Mouse (Mus musculus) A20 (cell line): ENCODE results near the gene Cacna1c.

Experiments
- DNase-seq: peaks from one replicate; pipeline ENCODE4 v3.0.0-alpha.2; 2011; ENCODE audit warnings: low read depth, low spot score

The Cacna1c gene

GRCm38 (mm10) chr6:118758290-118758907, 437.8 kb downstream of the Cacna1c start:
- no peak for DNase-seq

- DNase-seq, result no peak
Observed at GRCm38 (mm10) chr6:118757533-118758289, 438.5 kb downstream of the Cacna1c start.

- DNase-seq, result no peak
Observed at GRCm38 (mm10) chr6:118756511-118756910, 439.7 kb downstream of the Cacna1c start.

- no peak for DNase-seq
Observed at GRCm38 (mm10) chr6:118755768-118756167, 440.4 kb downstream of the Cacna1c start.

GRCm38 (mm10) chr6:118754439-118754838, 441.8 kb downstream of the Cacna1c start:
- no peak for DNase-seq

GRCm38 (mm10) chr6:118753787-118754186, 442.4 kb downstream of the Cacna1c start:
- no peak for DNase-seq

GRCm38 (mm10) chr6:118753064-118753463, 443.2 kb downstream of the Cacna1c start:
- DNase-seq, result no peak

- no peak for DNase-seq
Observed at GRCm38 (mm10) chr6:118749285-118749684, 446.9 kb downstream of the Cacna1c start.

- DNase-seq, result no peak
Observed at GRCm38 (mm10) chr6:118742701-118743100, 453.5 kb downstream of the Cacna1c start.

- DNase-seq, result no peak
Observed at GRCm38 (mm10) chr6:118741841-118742240, 454.4 kb downstream of the Cacna1c start.

GRCm38 (mm10) chr6:118739961-118740599, 456.1 kb downstream of the Cacna1c start:
- DNase-seq, result no peak

- no peak for DNase-seq
Observed at GRCm38 (mm10) chr6:118739344-118739743, 456.9 kb downstream of the Cacna1c start.

- no peak for DNase-seq
Observed at GRCm38 (mm10) chr6:118738656-118739055, 457.6 kb downstream of the Cacna1c start.

GRCm38 (mm10) chr6:118737078-118737477, 459.1 kb downstream of the Cacna1c start:
- DNase-seq, result no peak

- no peak for DNase-seq
Observed at GRCm38 (mm10) chr6:118736491-118736890, 459.7 kb downstream of the Cacna1c start.

GRCm38 (mm10) chr6:118735145-118735544, 461.1 kb downstream of the Cacna1c start:
- DNase-seq, result no peak

GRCm38 (mm10) chr6:118731937-118732336, 464.3 kb downstream of the Cacna1c start:
- DNase-seq, result no peak

- no peak for DNase-seq
Observed at GRCm38 (mm10) chr6:118724908-118725307, 471.3 kb downstream of the Cacna1c start.

- DNase-seq, result no peak
Observed at GRCm38 (mm10) chr6:118724388-118724787, 471.8 kb downstream of the Cacna1c start.

GRCm38 (mm10) chr6:118722336-118722735, 473.9 kb downstream of the Cacna1c start:
- no peak for DNase-seq

GRCm38 (mm10) chr6:118719486-118719885, 476.7 kb downstream of the Cacna1c start:
- DNase-seq, result no peak

GRCm38 (mm10) chr6:118713286-118713685, 482.9 kb downstream of the Cacna1c start:
- no peak for DNase-seq
